Mouse (Mus musculus) G1E (cell line): ENCODE measurements around the gene Cdh3. TPM values are rescaled to one million over a fixed set of nuclear protein-coding genes. Genes with fewer than 3 reads are reported as not detected.

ENCODE experiments used
- ATAC-seq: 2 replicates; pipeline ENCODE4 v1.8.0; 2016; ENCODE audit warnings: mild to moderate bottlenecking; ENCODE audit not compliant: insufficient number of reproducible peaks, poor library complexity, low FRiP score, severe bottlenecking; ENCODE audit errors: extremely low read depth
- DNase-seq: peaks from one replicate; pipeline ENCODE4 v3.0.0; 2012; ENCODE audit warnings: low spot score
- H3K27me3 ChIP-seq: 2 replicates; pipeline ENCODE4 v1.6.1; 2012; ENCODE audit warnings: mild to moderate bottlenecking, low read length, inconsistent platforms; ENCODE audit not compliant: insufficient read depth
- H3K36me3 ChIP-seq: replicated peaks from 2 replicates; pipeline ENCODE3; 2012; ENCODE audit warnings: mild to moderate bottlenecking, inconsistent platforms
- H3K4me1 ChIP-seq: 2 replicates; pipeline ENCODE4 v1.6.1; 2012; ENCODE audit warnings: low read depth, low read length, inconsistent platforms, mixed read lengths; ENCODE audit not compliant: insufficient read depth
- H3K4me3 ChIP-seq: 2 replicates; pipeline ENCODE4 v1.5.1; 2012; ENCODE audit warnings: low read depth, mild to moderate bottlenecking, inconsistent platforms, low read length, moderate library complexity, mixed read lengths
- H3K9me3 ChIP-seq: replicated peaks from 2 replicates; pipeline ENCODE4 v1.6.1; 2012; ENCODE audit warnings: inconsistent platforms
- CTCF ChIP-seq: IDR thresholded peaks from 2 replicates; pipeline ENCODE4 v1.5.1; 2012; ENCODE audit warnings: low read depth, low read length, inconsistent platforms, mixed read lengths
- GATA1 ChIP-seq: IDR thresholded peaks from 2 replicates; pipeline ENCODE4 v1.6.1; 2012; ENCODE audit warnings: borderline replicate concordance, low read length, inconsistent platforms, mixed read lengths
- GATA2 ChIP-seq: IDR thresholded peaks from 2 replicates; pipeline ENCODE4 v1.6.1; 2012; ENCODE audit warnings: low read depth, low read length, inconsistent platforms, borderline replicate concordance
- POLR2AphosphoS5 ChIP-seq: IDR thresholded peaks from 2 replicates; pipeline ENCODE4 v1.6.1; 2012; ENCODE audit warnings: low read depth, low read length, inconsistent platforms; ENCODE audit not compliant: insufficient replicate concordance
- TAL1 ChIP-seq: conservative IDR thresholded peaks from 2 replicates; pipeline ENCODE4 v1.6.1; 2012; ENCODE audit warnings: low read depth, low read length, inconsistent platforms, mixed read lengths
- polyA plus RNA-seq: library from polyadenylated mRNA; stranded (reverse); fragments of >175 nt; gene quantifications from 2 replicates; pipeline ENCODE4 v1.2.3, GENCODE M21; 2012
- total RNA-seq, 2 experiments: library from RNA; stranded (forward) in 1 of 2; stranded (reverse) in 1 of 2; fragments of 200-1000 nt in 1 of 2; fragments of >200 nt in 1 of 2; fragmentation: Nextera tagmentation in 1 of 2; gene quantifications; 2 replicates each; pipeline ENCODE4 v1.2.3; 2014 to 2017

Cdh3 gene
- total RNA-seq (2014; fragmentation: Nextera tagmentation) = not detected in 2 replicates
- 0.05 TPM in 1 of 2 replicates, not detected in the other for total RNA-seq (2017)
- polyA plus RNA-seq = not detected in 2 replicates

DNA sequence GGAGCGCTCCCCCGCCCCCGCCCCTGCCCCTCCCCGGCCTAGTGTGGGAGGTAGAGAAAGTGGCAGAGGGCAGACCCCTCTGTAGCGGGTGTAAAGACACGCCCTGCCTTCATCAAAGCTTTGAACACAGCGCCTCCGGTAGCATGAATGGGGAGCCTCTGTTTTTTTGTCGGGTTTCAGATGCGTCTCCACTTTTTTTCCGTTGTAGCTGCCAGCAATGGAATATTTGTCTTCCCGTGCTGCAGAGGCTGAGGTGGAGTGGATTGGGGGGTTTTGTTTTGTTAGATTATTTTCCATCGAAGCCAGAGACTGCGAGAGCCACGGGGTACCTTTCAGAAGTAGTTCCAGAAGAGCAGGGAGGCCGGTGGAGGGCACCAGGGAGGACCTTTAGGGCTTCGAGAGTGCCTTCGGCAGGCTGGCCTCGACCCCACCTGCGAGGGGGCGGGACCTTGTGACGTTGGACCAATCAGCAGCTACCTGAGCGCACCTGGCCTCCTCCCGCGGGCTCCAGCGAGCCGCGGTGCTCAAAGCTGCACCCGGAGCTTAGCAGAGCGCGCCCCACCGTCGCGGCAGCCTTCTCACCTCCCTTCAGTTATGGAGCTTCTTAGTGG is at the start of gene Cdh3:
Gene Cdh3, plus strand, starts transcription at position 527 of the 611 bp plus-strand sequence.
- Histone ChIP-seq H3K27me3 (peaks cover 15% of the 10 kb centered on the region; the same call in 1 of the 2 replicates), H3K4me3 (no peak within 1 kb of the TSS), H3K36me3 (no peaks in the 10 kb centered on the region), H3K4me1 (no peaks in the 10 kb centered on the region), H3K9me3 (no peaks in the 10 kb centered on the region)
- ATAC-seq (no peak), DNase-seq (no peak)
- TF ChIP-seq CTCF = no peak
- TF ChIP-seq GATA2 = no peak
- no peak for TF ChIP-seq POLR2AphosphoS5

DNA sequence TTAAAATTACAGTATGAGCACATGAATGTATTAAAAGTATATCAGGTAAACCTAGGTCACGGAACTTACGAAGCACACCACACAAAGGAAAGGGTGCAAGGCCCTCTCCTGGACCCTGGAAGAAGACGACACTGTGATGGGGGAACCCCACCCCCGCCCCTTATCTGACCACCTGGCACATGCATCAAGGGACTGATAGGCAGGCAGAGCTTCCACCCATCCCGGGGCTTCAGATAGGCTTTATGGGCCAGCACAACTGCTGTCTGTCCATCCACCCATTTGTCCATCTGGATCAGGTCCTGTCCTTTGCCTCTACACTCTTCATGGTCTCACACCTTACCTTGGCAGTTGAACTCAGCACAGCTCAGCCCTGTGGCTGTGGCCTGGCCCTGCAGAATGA is 48.6 kb upstream of the Cdh3 start:
- H3K9me3 ChIP-seq = no peaks in the 10 kb centered on the region
- H3K36me3 ChIP-seq = no peaks in the 10 kb centered on the region
- DNase-seq (no peak), ATAC-seq (no peak)
- TF ChIP-seq POLR2AphosphoS5 = no peak
- TF ChIP-seq CTCF = no peak
- no peak for TF ChIP-seq TAL1
- TF ChIP-seq GATA1 = no peak
- TF ChIP-seq GATA2 = no peak
- no peaks in the 10 kb centered on the region for H3K4me1 ChIP-seq
- H3K27me3 ChIP-seq = peaks cover 2% of the 10 kb centered on the region; the same call in 1 of the 2 replicates
- no peak overlapping the region for H3K4me3 ChIP-seq

DNA sequence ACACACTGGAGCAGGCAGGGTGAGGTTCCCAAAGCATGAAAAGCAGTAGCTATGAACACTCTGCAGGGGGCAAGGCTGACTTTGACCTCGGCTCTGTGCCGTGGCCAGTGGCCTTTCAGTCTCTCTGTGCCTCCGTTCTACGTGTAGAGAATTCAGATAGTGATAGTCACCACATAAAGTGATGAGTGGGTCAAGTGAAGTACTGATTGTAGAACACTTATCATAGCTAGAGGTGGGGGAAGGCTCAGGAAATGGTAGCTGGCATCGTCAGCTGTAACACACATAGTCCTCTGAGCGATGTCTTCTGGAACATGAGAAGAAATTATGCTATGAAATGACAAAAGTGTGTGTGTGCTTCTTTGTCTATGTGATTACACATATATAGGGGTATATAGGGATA is 46.9 kb upstream of the Cdh3 start:
- no peaks in the 10 kb centered on the region for H3K4me1 ChIP-seq
- peaks cover 2% of the 10 kb centered on the region; the same call in 1 of the 2 replicates for H3K27me3 ChIP-seq
- DNase-seq = no peak
- H3K36me3 ChIP-seq = no peaks in the 10 kb centered on the region
- no peak overlapping the region for H3K4me3 ChIP-seq
- H3K9me3 ChIP-seq = no peaks in the 10 kb centered on the region
- no peak for ATAC-seq
- TF ChIP-seq TAL1 (no peak), GATA2 (no peak), CTCF (no peak), POLR2AphosphoS5 (no peak), GATA1 (no peak)

DNA sequence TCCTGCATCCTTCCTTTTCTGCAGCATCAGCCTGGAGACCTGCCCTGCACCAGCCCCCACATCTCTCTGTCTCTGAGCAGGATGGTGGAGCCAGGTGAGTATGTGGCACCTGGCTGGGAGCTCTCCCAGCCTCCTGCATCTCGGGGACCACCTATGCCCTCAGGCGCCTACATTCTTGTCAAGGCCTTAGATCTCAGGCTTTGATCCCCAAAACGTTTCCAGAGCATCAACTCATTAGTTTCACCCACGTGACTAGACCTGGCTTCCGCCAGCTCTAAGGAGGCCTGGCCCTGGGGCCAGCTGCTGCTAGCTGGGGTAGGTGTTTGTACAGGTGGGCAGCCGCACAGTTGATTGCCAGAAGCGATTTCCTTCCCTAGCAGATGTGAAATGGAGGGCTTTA is 41.2 kb upstream of the Cdh3 start:
- no peaks in the 10 kb centered on the region for H3K27me3 ChIP-seq
- TF ChIP-seq GATA1 = no peak
- no peak for TF ChIP-seq POLR2AphosphoS5
- no peak for TF ChIP-seq GATA2
- no peak for TF ChIP-seq CTCF
- TF ChIP-seq TAL1 = no peak
- no peaks in the 10 kb centered on the region for H3K9me3 ChIP-seq
- DNase-seq (no peak), ATAC-seq (no peak)
- H3K4me3 ChIP-seq = no peak overlapping the region
- H3K36me3 ChIP-seq = no peaks in the 10 kb centered on the region
- no peaks in the 10 kb centered on the region for H3K4me1 ChIP-seq

DNA sequence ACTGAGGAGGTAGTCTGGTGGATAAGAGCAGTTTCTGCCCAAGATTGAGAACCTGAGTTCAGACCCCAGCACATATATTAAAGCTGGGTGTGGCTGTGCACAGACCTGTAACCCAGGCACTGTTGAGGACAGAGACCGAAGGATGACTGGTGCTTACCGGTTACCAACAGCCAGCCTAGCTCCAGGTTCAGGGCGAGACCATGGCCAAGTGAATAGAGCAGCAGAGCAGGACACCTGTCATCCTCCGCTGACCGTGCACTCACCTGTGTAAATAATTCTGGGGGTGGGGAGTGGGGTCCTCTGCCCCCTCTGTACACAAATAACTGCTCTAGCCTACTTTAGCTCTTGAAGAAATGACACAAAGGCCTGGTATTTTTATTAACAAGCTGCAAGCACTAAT is 36.7 kb upstream of the Cdh3 start:
- ATAC-seq (no peak), DNase-seq (no peak)
- TF ChIP-seq CTCF = no peak
- H3K9me3 ChIP-seq = no peaks in the 10 kb centered on the region
- no peaks in the 10 kb centered on the region for H3K27me3 ChIP-seq
- no peaks in the 10 kb centered on the region for H3K36me3 ChIP-seq
- H3K4me1 ChIP-seq = no peaks in the 10 kb centered on the region
- no peak overlapping the region for H3K4me3 ChIP-seq

DNA sequence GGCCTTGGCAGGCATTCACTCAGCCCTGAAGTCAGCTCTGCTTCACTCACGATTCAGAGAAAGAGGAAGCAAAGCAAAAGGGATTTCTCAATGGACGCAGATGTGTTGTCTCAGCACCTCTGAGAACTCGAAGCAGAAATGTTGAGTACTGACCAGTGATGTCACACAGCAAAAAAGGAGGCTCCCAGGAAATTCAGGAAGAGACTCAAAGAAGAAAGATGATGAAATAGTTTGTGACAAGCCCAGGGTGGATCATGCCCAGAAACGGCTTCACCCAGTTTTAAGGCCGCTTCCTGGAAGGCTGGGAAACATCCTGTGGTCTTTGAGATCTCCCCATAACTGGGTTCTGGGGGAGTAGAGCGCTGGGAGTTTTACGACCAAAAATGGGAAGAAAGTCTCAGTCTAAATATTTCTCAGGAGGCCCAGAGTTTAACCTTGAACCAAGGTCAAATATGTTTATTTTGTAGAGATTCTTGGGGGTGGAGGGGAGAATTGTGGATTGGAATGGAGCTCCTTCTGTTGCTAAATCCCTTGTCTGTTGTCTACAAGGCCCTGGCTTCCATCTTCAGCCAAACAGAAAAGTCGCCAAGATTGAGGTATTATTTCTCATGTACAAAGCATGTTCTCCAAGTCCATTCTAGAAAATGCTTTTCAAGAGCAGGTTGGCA is 10.5 kb upstream of the Cdh3 start, which contains the start of gene 6030452D12Rik:
Gene 6030452D12Rik, plus strand, starts transcription at position 505 of the 668 bp plus-strand sequence.
- H3K9me3 ChIP-seq = 0 out of 2 replicates have a peak, but pooled peaks cover 6% of the 10 kb centered on the region
- H3K4me1 ChIP-seq = no peaks in the 10 kb centered on the region
- no peak for ATAC-seq
- TF ChIP-seq GATA1 = no peak
- TF ChIP-seq TAL1 = no peak
- TF ChIP-seq CTCF = no peak
- no peak for TF ChIP-seq POLR2AphosphoS5
- TF ChIP-seq GATA2 = no peak
- no peak within 1 kb of the TSS for H3K4me3 ChIP-seq
- H3K27me3 ChIP-seq = no peaks in the 10 kb centered on the region
- no peaks in the 10 kb centered on the region for H3K36me3 ChIP-seq
- no peak for DNase-seq
